Mouse (Mus musculus) lung, postnatal 36 days (tissue): Measurements from ENCODE around the gene Adam19.

ENCODE experiments used
- DNase-seq: peaks from one replicate; pipeline ENCODE4 v3.0.0; 2022; ENCODE audit warnings: mixed read lengths

Adam19 gene

GRCm38 (mm10) chr11:46109206-46109605, 53.4 kb downstream of the Adam19 start:
- no peak for DNase-seq

DNA sequence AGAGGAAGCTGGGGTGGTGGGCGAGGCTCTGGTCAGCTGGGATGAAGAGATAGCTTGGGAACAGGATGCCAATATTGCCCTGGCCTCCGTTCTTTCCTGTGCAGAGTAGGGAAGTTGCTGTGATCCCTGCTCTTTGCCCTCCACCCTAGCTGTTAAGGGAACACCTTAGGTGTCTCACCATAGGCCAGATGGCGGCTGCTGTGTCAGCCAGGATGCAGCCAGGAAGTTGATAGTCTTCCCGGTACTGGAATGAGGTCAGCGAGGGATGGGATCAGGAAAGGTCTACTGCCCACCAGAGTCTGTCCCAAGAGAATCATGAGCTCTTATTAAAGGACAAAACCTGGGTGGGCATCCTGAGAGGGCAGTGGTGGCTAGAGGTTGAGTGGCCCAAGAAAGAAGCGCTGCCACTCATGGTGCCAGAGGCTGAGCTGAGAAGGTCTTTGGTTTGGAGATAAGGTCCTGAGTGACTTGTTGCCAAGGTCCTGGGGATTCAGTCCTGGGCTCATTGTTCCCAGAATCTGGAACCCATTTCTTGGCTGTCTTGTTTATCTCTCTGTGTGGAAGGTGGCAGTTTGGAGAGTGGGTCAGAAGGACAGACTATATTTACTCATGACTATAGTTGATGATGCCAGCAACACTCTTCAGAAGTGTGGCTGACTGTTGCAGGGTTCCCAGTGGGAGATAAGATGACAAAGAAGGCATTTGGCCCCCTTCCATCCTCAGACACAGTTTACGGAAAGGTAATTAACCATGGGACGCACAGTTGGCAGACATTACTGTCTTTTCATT, 54.6 kb downstream of the Adam19 start:
- no peak for DNase-seq

- DNase-seq: no peak
These were observed 55.1 kb downstream of the Adam19 start for GRCm38 (mm10) chr11:46110945-46111287.

GRCm38 (mm10) chr11:46113211-46113610, 57.4 kb downstream of the Adam19 start:
- no peak for DNase-seq

- no peak for DNase-seq
These were observed 58.4 kb downstream of the Adam19 start for GRCm38 (mm10) chr11:46114221-46114620.

DNA sequence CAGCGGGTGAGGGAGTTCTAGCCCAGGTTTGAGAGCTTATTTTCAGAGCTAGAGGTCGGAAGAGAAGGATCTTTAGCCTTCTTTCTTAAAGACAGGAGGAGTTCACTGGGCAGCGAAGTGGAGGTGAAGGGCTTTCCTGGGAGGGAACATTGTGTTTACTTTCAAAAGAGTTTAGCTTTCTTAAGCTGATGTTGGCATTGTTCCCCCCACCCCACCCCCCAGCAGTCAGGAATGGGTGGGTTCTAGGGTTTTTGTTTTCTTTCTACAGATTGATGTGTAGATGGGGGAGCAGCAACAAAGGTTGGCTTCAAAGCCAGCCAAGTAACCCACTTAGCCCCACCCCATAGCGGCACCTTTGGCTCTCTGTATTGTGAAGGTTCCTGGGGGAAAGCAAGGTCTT, 59.2 kb downstream of the Adam19 start:
- peak; percentile 68 for DNase-seq

GRCm38 (mm10) chr11:46115411-46116173, 59.8 kb downstream of the Adam19 start:
- no peak for DNase-seq

GRCm38 (mm10) chr11:46116510-46116909, 60.7 kb downstream of the Adam19 start:
- DNase-seq: peak; percentile 27

- DNase-seq: no peak
These were observed 63.8 kb downstream of the Adam19 start for GRCm38 (mm10) chr11:46119624-46120023.

GRCm38 (mm10) chr11:46120084-46120483, 64.3 kb downstream of the Adam19 start:
- DNase-seq: no peak

GRCm38 (mm10) chr11:46121666-46122065, 65.9 kb downstream of the Adam19 start:
- peak; percentile 27 for DNase-seq

DNA sequence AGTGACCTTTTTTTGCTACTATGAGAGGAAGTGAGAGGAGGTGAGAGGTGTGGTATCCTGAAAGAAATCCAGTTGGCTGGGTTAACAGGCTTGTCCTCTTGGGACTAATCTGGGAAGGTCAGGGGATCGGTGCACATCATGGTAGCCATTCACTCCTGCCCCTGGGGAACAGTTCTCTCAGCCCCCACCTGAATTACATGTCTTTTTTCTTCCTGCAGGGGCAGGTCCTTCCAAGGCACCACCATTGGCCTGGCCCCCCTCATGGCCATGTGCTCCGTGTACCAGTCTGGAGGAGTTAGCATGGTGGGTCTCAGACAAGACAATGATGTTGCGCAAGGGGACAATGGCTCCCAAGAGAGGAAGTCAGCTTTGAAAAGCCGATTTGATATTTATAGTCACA, 67.1 kb downstream of the Adam19 start:
- DNase-seq: no peak

- DNase-seq: peak; percentile 46
These were observed 67.6 kb downstream of the Adam19 start for GRCm38 (mm10) chr11:46123328-46123866.

DNA sequence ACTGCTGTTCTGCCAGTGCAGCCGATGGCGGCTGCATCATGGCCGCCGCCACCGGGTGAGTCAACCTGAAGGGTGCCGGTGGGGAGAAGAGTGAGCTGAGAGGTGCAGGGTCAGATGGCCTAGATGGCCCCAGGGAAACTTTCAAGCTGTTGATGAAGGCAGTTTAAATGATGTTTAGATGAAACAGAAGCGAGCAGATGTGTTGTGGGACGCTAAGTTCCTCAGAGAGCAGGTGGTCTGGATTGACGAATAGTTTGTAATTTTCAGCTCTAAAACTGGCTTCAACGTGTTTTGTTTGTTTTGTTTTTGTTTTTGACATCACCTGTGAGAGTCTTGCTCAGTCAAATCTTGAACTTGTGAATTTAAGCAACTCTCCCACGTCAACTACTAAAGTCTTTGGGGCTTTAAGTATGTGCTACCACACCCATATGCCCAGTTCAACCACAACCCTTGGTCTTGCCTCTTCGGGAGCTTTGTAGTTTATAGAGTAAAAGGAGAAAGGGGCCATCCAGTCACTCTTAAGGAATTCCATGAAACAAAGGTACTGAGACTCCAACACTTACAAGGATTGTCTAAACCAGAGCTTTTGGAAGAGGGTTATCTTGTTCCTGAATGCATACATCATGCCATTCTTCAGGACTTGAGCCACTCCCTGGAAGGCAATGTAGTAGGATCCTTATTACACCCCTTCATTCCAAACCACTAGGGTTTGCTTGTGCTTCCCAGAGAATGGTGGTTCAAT, 69.5 kb downstream of the Adam19 start:
- DNase-seq: no peak

DNA sequence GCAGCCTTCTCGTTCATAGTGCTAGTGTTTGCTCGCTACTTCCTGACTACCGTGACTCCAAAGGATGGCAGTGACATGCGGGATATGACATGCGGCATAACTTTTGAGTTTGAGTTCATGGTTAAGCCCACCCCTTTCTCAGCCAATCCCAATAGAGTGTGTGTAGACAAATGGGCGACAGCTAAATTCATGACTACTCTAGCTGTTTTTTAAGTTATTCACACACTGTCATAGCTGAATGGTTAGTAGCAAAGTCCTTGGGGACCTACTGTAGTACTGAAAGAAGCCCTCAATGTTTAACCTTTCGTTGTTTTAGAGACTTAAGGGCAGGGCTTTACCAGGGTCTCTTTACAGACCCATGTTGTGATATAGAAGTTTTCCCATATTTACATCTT, 70.0 kb downstream of the Adam19 start:
- DNase-seq: no peak

DNA sequence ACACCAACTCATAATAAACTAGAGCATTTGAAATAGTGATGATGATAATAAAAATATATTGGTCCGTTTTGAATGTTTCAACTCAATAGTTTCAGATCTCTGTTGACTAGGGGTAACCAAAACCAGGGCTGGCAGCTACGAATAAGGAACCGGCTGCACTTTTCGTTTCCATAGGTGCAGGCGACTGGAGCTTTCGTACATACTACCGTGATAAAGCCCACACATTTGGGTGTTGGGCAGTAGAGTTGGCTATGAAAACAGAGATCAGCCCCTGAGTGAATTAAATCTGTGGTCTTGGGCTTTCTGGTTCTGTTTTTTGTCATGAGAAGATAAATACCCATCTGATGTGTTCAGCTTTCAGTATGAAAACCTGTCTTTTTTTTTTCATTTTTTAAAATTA, 70.5 kb downstream of the Adam19 start:
- DNase-seq: no peak

DNA sequence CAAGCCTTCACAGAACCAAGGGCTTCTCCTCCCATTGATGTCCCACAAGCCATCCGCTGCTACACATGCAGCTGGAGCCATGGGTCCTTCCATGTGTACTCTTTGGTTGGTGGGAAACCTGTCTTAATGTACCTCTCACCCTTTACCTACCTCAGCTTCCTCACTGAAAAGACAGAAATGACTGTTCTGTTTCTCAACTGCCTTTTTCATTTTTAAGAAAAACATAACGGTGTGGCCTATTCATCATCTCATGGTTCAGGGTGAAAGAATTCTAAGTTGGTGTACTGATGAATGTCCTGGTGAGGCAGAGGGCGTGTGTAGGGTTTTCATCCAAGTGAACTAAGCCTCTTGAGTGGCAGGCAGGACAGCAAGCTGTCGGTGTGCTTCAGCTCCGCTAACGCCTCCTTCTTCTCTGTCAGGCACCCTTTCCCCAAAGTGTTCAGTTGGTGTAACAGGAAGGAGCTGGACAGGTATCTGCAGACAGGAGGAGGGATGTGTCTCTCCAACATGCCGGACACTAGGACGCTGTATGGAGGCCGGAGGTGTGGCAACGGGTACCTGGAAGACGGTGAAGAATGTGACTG, 71.1 kb downstream of the Adam19 start:
- DNase-seq: no peak

DNA sequence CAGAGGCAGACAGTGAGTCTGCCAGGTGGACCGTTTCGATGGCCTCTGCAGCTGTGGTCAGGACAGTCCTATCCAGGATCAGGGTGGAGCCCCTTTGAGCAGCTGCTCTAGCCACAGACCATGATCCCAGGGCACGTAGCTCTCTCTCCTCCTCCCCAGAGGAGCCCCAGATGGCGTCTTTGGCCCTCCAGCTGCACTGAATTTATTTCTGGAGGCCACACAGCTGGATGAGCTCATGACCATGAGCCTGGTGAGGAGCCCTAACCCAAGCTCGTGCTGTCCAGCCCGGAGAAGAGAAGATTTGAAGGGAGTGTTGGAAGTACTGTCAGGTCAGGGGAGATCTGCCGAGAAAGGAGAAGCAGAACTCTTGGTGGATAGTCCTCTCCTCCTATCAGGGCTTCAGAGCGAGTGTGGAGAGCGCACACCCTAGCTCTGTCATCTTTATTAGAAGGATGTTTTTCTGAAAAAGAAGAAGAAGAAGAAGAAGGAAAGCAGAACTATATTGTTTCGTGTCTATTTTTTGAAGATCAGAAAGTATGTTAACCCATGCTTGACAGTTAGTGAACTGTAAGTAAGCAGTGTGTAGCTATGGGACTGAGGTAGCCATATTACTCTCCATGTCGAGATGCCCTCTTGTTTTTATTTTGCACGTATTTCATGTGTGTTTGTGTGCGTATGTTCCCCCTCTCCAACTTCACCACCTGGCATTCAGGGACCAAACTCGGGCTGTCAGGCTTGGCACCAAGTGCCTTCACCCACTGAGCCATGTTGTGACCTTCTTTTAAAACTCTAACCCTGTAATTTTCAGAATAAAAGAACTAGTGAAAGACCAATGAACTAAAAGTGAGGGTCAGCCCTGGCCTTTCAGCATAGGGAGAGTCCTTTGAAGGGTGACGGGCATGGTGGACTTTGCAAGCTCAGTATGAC, 72.1 kb downstream of the Adam19 start:
- peak; percentile 27 for DNase-seq

DNA sequence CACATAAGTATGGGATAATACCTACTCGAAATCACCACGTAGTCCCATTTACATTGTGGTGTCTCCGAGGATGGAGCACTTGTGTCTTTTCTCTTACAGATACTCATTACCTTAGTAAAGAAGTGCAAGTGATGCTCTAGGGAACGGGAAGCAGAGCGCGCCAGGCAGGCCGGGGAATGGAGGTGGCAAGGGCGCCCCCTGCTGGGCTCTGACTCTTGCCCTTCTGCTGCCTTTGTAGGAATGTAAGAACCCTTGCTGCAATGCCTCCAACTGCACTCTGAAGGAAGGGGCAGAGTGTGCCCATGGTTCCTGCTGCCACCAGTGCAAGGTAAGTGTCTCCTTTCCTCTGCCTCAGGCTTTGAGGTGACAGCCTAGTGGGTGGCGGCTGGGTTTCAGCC, 72.8 kb downstream of the Adam19 start:
- peak; percentile 91 for DNase-seq

GRCm38 (mm10) chr11:46131022-46131986, 75.5 kb downstream of the Adam19 start:
- DNase-seq: no peak

- no peak for DNase-seq
These were observed 79.1 kb downstream of the Adam19 start for GRCm38 (mm10) chr11:46134899-46135298.
